Mouse (Mus musculus): ENCODE results near the gene Bdkrb1. TPM values are rescaled to one million over a fixed set of nuclear protein-coding genes. Genes with fewer than 3 reads are reported as not detected.

The Bdkrb1 gene
- polyA plus RNA-seq, 1 experiment from 2014 or later: not detected

DNA sequence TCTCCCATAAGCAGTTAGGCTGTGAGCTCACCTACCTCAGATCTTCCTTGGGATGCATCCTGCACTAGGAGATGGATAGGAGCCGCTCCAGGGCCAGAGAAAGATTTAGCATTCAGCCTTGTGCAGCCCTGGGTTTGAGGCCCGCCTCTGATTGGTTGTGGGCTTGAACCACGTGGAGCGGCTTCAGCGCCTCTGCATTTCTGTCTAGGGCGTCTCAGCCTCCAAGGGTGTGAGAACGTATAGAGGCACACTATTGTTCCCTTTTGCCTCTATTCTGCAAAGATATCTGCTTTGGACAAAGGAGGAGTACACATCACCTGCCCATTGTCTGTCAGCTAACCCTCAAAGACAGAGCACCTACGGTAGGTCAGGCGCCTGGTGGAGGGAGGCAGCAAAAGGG is 20.4 kb upstream of the Bdkrb1 start:
- Histone ChIP-seq H3K36me3 (ENCODE audit: inconsistent target) (no peaks in the 10 kb centered on the region), H3K27ac (no peak overlapping the region), H3K79me2 (ENCODE audit: inconsistent target) (no peaks in the 10 kb centered on the region), H3K4me3 (ENCODE audit: inconsistent target) (no peak overlapping the region)
- WGBS (ENCODE audit: missing documents): 67% methylated on average over 9 of the region's 9 CpGs

DNA sequence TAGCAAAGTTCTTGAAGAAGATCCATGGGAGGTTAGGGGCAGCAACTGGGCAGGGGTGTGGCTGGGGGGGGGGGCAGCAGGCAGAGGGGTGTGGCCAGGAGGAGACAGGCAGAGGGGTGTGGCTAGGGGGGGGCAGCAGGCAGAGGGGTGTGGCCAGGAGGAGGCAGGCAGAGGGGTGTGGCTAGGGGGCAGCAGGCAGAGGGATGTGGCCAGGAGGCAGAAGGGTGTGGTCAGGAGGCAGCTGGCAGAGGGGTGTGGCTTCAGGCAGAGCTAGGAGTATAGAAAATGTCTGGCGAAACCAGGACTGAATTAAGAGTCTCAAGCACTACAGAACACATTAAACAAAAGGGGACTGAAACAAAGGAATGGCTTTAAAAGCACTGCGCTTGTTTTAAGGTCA is 19.4 kb upstream of the Bdkrb1 start:
- H3K27ac ChIP-seq: no peak overlapping the region
- WGBS (ENCODE audit: missing documents): 22% methylated on average over 2 of the region's 2 CpGs
- no peak overlapping the region for H3K4me3 ChIP-seq (ENCODE audit: inconsistent target)
- no peaks in the 10 kb centered on the region for H3K36me3 ChIP-seq (ENCODE audit: inconsistent target)
- H3K79me2 ChIP-seq (ENCODE audit: inconsistent target): no peaks in the 10 kb centered on the region

DNA sequence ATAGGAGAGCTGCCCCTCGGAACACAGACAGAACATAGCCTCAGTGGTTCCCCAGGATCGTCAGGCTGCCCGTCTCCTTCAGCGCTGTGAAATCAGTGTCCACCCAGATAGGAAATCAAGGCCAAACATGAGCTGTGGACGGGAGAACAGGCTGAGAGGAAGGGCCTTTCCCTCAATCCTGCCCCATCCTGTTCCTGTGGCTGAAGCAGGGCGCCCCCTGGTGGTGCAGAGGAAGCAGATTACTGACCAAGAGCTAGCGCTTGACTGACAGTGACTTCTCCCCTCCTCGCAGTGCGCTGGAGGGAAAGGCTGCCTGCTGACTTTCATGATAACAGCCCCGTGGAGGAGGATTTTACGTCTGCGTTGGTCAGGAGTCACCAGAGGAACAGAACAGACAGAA is 18.0 kb upstream of the Bdkrb1 start:
- H3K27ac ChIP-seq: no peak overlapping the region
- H3K4me3 ChIP-seq (ENCODE audit: inconsistent target): no peak overlapping the region
- no peaks in the 10 kb centered on the region for H3K36me3 ChIP-seq (ENCODE audit: inconsistent target)
- WGBS (ENCODE audit: missing documents): 16% methylated on average over 12 of the region's 12 CpGs
- H3K79me2 ChIP-seq (ENCODE audit: inconsistent target): no peaks in the 10 kb centered on the region

DNA sequence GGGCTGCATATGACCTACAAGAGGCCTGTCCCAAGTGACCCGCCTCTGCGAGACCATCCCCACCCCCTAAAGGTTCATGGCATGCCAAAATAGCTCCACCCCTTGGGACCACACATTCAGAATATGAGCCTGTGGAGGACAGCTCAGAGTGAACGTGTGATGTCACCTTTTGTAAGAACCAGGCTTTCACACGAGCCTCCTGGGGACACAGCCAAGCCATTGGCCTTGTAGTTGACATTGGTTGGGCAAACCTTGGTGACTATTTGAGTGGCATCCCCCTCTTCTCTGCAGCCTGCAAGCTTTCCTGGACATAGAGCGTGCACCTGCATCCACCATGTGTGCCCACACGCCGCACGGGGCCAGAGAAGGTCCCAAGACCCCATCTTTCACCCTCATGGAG is 15.4 kb upstream of the Bdkrb1 start:
- H3K27ac ChIP-seq: no peak overlapping the region
- H3K4me3 ChIP-seq (ENCODE audit: inconsistent target): no peak overlapping the region
- H3K79me2 ChIP-seq (ENCODE audit: inconsistent target): no peaks in the 10 kb centered on the region
- WGBS (ENCODE audit: missing documents): 82% methylated on average over 8 of the region's 8 CpGs
- no peaks in the 10 kb centered on the region for H3K36me3 ChIP-seq (ENCODE audit: inconsistent target)

DNA sequence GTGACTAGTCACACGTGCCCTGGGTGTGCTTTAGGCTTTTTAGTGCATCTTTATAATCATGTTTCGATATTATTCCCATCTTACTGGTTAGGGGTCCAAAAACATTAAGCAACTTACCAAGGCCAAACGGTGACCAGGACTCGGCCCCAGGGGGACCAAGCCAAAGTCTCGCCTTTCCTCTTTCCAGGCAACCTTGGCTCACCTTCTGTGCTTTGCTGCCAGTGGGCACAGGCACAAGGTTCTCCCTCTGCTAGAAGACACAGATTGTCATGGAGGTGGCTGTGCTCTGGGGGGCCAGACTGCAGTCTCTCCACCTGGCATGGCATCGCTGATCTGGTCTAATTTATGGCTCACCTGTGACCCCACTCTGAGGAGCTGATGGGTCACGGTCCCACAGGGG is 12.1 kb upstream of the Bdkrb1 start:
- Histone ChIP-seq H3K27ac (no peak overlapping the region), H3K4me3 (ENCODE audit: inconsistent target) (no peak overlapping the region), H3K36me3 (ENCODE audit: inconsistent target) (no peaks in the 10 kb centered on the region), H3K79me2 (ENCODE audit: inconsistent target) (no peaks in the 10 kb centered on the region)
- WGBS (ENCODE audit: missing documents): 87% methylated on average over 7 of the region's 7 CpGs

DNA sequence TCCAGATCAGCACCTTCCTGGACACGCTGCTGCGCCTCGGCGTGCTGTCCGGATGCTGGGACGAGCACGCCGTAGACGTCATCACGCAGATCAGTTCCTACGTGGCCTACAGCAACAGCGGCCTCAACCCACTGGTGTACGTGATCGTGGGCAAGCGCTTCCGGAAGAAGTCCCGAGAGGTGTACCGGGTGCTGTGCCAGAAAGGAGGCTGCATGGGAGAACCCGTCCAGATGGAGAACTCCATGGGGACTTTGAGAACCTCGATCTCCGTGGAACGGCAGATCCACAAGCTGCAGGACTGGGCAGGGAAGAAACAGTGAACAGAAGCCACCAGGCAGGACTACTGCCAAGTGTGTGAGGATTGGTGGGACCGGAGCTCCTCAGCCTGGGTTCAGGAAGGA is 10.5 kb upstream of the Bdkrb1 start:
- Histone ChIP-seq H3K27ac (no peak overlapping the region), H3K36me3 (ENCODE audit: inconsistent target) (no peaks in the 10 kb centered on the region), H3K79me2 (ENCODE audit: inconsistent target) (no peaks in the 10 kb centered on the region), H3K4me3 (ENCODE audit: inconsistent target) (no peak overlapping the region)
- WGBS (ENCODE audit: missing documents): 91% methylated on average over 22 of the region's 23 CpGs

DNA sequence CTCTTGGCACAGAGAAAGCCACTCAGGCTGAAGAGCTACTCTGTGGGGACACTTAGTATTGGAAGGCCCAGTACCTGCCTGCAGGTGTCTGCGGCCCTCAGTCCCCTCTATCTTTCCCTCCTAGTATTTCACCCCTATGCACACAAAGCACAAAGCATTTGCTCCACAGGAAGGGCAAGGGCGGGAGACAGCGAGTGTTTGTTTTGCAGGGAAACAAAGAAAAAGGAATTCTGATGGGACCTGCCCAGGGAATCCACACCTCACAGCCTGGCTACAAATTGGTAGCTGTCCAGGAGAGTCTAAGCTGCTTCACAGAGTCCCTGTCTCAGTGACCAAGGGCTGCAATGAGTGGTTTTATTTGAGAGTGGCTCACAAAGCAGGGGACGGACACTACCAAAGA is 9.4 kb upstream of the Bdkrb1 start:
- Histone ChIP-seq H3K36me3 (ENCODE audit: inconsistent target) (no peaks in the 10 kb centered on the region), H3K27ac (no peak overlapping the region), H3K4me3 (ENCODE audit: inconsistent target) (no peak overlapping the region), H3K79me2 (ENCODE audit: inconsistent target) (no peaks in the 10 kb centered on the region)
- 82% methylated on average over 4 of the region's 4 CpGs for WGBS (ENCODE audit: missing documents)

DNA sequence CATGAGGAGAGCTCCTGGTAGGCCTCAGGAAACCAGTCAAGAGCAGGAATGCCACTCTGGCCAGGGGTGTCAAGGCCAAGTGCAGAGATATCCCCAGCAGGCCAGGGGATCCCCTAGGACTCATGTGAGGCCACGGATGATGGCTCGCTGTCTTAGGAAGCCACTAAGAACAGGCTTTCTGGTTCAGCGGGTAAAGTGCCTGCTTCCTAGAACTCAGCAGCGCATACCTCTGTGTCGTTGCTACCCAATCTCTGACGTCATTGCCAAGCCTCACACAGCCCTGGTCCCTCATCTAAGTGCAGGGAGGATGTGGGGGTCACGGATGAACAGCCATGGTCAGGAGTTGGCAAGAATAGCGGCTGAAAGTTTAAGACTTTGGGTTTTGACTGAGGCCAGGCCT is 5.8 kb upstream of the Bdkrb1 start:
- Histone ChIP-seq H3K4me3 (ENCODE audit: inconsistent target) (no peak overlapping the region), H3K36me3 (ENCODE audit: inconsistent target) (no peaks in the 10 kb centered on the region), H3K27ac (no peak overlapping the region), H3K79me2 (ENCODE audit: inconsistent target) (no peaks in the 10 kb centered on the region)
- 92% methylated on average over 8 of the region's 8 CpGs for WGBS (ENCODE audit: missing documents)

DNA sequence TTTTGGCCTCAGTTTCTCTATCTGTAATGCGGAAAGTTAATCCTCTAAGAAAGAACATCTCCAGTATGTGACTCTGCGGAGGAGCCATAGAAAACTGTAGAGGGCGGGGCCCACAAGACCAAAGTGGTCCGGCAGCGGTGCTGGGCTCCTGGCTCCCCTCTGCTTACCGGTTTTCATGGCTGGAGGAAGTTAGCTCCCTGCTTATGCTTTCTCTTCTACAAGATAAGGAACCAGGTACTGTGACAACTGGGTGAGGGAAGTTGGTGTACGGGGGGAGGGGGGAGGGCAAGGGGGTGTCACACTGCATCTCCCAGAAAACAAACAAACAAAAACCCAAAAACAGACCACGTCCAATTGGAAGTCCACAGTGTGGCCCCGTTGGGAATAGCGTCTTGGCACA is 4.4 kb upstream of the Bdkrb1 start:
- Histone ChIP-seq H3K27ac (no peak overlapping the region), H3K79me2 (ENCODE audit: inconsistent target) (no peaks in the 10 kb centered on the region), H3K4me3 (ENCODE audit: inconsistent target) (no peak overlapping the region), H3K36me3 (ENCODE audit: inconsistent target) (no peaks in the 10 kb centered on the region)
- WGBS (ENCODE audit: missing documents): 45% methylated on average over 10 of the region's 10 CpGs

DNA sequence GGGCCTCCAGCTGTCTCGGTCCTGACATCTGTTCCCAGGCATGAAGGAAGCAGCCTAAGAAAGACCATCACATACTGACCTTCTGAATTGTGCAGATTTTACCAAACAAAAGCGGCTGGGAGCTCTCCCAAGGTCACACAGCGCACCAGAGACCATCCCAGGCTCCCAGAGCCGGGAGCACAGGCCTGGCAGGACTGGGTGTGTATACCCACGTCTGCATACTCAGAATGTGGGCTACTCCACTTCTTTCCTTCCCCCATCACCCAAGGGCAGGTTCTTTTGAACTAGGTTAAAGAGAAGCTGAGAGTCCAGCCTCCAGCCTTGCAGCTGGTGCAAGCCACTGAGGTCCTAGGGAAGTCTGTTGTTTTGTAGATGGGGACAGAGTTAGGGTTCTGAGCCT is 3.8 kb upstream of the Bdkrb1 start:
- Histone ChIP-seq H3K4me3 (ENCODE audit: inconsistent target) (no peak overlapping the region), H3K79me2 (ENCODE audit: inconsistent target) (no peaks in the 10 kb centered on the region), H3K36me3 (ENCODE audit: inconsistent target) (no peaks in the 10 kb centered on the region), H3K27ac (no peak overlapping the region)
- WGBS (ENCODE audit: missing documents): 89% methylated on average over 5 of the region's 5 CpGs

DNA sequence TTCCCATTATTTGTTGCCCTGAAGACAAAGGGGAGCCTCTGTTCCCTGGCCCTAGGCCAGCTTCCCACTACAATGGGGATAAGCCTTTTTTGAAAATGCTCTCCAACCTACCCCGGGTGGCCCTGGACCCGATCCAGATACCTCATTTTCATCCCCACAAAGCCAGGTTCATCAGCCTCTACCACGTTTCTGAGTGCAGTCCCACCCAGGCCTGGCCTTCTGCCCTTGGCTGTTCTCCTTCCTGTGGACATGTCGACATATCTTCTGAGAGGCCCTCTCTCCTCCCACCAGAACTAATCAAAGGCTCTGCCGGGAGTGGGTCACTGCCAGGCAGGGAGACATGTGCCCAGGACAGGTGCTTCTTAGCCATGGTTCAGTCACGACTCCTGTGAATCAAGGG is 1.3 kb upstream of the Bdkrb1 start:
- H3K4me3 ChIP-seq (ENCODE audit: inconsistent target): no peak overlapping the region
- WGBS (ENCODE audit: missing documents): 78% methylated on average over 6 of the region's 6 CpGs
- no peaks in the 10 kb centered on the region for H3K36me3 ChIP-seq (ENCODE audit: inconsistent target)
- H3K79me2 ChIP-seq (ENCODE audit: inconsistent target): no peaks in the 10 kb centered on the region
- H3K27ac ChIP-seq: no peak overlapping the region

DNA sequence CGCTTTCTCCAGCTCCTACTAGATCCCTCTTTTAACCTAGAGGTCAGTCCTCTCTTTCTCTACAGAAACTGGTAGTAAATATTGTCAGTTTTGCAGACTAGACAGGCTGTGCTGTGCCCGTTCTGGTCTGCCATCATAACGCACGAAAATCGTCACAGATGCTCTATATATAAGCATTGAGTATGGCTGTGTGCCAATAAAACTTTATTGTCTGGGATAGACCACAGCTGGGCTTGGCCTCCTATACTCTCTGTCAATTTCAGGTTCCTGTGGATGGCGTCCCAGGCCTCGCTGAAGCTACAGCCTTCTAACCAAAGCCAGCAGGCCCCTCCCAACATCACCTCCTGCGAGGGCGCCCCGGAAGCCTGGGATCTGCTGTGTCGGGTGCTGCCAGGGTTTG is 1.0 kb downstream of the Bdkrb1 start:
- Histone ChIP-seq H3K27ac (no peak overlapping the region), H3K79me2 (ENCODE audit: inconsistent target) (no peaks in the 10 kb centered on the region), H3K36me3 (ENCODE audit: inconsistent target) (no peaks in the 10 kb centered on the region), H3K4me3 (ENCODE audit: inconsistent target) (no peak overlapping the region)
- WGBS (ENCODE audit: missing documents): 95% methylated on average over 11 of the region's 11 CpGs

DNA sequence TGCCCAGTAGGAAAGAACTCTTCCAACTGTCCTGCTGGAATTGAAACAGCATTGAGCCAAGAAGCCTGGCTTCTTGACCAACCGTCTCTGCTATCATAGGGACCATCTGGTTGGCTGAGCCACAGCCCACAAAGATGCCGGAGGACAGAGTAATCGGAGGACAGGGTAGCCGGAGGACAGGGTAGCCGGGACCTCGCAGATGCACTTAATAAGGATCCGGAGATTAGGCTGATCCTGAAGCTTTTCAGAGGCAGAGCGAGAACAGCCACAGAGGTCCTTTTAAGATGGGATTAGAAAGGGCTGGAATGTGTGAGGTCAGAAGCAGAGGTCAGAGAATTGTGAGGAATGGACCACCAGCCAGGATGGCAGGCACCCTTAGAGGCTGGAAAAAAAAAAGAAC is 2.3 kb downstream of the Bdkrb1 start:
- WGBS (ENCODE audit: missing documents): 84% methylated on average over 8 of the region's 8 CpGs
- no peaks in the 10 kb centered on the region for H3K36me3 ChIP-seq (ENCODE audit: inconsistent target)
- no peak overlapping the region for H3K27ac ChIP-seq
- H3K4me3 ChIP-seq (ENCODE audit: inconsistent target): no peak overlapping the region
- H3K79me2 ChIP-seq (ENCODE audit: inconsistent target): no peaks in the 10 kb centered on the region

DNA sequence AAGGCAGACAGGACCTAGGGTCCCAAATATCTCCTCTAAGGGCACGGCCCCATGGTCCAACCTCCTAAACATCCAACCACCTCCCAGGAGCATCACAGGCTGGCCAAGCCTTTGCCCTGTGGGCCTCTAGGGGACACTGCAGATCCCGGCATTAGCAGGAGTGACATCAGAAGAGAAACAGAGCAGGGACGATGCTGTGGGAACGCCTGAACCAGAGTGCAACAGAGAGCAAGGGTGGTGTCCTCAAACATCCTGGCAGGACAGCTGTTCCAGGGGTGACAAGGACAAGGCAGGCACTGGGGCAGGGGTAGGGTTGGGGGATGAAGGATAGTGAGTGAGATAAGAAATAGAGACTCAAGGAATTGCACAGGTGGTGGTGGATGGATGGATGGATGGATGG is 4.0 kb downstream of the Bdkrb1 start:
- no peak overlapping the region for H3K4me3 ChIP-seq (ENCODE audit: inconsistent target)
- no peaks in the 10 kb centered on the region for H3K79me2 ChIP-seq (ENCODE audit: inconsistent target)
- WGBS (ENCODE audit: missing documents): 88% methylated on average over 4 of the region's 4 CpGs
- no peaks in the 10 kb centered on the region for H3K36me3 ChIP-seq (ENCODE audit: inconsistent target)
- H3K27ac ChIP-seq: no peak overlapping the region

DNA sequence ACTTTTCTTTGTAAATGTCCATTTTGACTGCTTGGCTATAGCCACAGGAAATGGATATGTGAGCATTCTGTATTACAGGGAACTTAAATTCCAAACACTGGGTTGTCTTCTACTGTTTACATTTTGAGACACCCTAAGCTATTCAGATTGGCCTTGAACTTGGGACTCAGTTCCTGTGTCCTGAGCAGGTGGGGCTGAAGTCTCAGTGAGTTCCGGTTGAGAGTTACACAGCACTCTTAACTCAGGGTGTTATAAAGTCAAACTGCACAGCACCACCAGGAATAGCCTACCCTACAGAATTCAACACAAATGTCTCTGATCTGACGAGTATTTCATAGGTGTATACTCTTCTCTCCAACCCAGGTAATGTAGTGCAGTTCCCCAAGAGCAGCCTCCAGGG is 8.2 kb downstream of the Bdkrb1 start:
- WGBS (ENCODE audit: missing documents): 94% methylated on average over 2 of the region's 2 CpGs
- no peak overlapping the region for H3K4me3 ChIP-seq (ENCODE audit: inconsistent target)
- H3K36me3 ChIP-seq (ENCODE audit: inconsistent target): peaks cover 7% of the 10 kb centered on the region; the same call in 1 of the 2 replicates
- no peaks in the 10 kb centered on the region for H3K79me2 ChIP-seq (ENCODE audit: inconsistent target)
- H3K27ac ChIP-seq: no peak overlapping the region

DNA sequence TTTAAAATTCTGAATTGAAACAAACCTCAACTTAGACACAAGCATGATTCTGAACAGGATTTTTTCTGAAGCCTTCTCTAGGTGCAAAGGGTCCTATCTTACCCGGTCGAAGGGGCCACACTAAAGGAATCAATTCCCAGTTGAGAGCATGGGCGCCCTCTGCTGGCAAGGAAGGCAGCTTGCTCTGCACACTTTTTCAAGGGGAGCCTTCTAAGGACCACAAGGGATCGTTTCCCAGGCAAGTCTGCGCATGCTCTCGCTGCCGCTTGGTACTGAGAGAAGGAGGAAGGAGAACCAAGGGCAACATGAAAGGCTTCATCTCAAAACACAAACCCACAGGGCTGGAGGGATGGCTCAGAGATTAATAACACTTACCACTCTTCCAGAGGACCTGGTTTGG is 8.9 kb downstream of the Bdkrb1 start:
- Histone ChIP-seq H3K4me3 (ENCODE audit: inconsistent target) (no peak overlapping the region), H3K36me3 (ENCODE audit: inconsistent target) (peaks cover 12% of the 10 kb centered on the region; the same call in 1 of the 2 replicates), H3K27ac (no peak overlapping the region), H3K79me2 (ENCODE audit: inconsistent target) (no peaks in the 10 kb centered on the region)
- 36% methylated on average over 7 of the region's 7 CpGs for WGBS (ENCODE audit: missing documents)
